Mouse (Mus musculus) NIH3T3 (cell line): ENCODE data around the gene Bglap.
A peak's percentile ranks its signal among the peaks of the same experiment; 100 is the strongest.

ENCODE experiments used
- DNase-seq: peaks from one replicate; pipeline ENCODE4 v3.0.0-alpha.2; 2012; ENCODE audit warnings: low read depth

The Bglap gene

DNA sequence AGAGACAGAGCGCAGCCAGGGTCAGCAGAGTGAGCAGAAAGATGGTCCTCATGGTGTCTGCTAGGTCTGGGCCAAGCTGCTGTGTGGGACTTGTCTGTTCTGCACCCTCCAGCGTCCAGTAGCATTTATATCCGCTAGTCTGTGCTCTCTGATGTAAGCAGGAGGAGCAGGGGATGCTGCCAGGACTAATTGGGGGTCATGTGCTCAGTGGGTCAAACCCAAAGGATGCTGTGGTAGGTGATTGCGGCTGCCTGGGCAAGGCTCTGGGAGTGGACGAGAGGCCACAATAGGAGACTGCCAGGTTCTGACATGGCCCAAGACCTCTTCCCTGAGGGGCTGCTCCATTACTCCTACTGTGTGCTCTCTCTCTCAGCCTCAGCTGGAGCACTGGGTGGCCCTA lies at the start of gene Bglap:
TSS of gene Bglap (minus strand) at position 101 of the 400 bp plus-strand sequence.
- DNase-seq = no peak

DNA sequence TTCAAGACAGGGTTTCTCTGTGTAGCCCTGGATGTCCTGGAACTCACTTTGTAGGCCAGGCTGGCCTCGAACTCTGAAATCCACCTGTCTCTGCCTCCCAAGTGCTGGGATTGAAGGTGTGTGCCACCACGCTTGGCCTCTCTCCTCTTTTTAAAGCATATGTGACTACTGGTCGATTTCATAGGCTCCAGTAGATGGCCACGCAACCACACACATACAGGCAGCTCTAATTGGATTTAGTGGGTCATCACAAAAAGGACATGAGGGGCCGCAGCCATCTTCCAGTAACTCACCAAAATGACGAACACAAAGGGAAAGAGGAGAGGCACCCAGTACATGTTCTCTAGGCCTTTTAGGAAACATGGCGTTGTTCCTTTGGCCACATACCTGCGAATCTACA lies 44.4 kb upstream of the Bglap start:
- peak; percentile 35 for DNase-seq

DNA sequence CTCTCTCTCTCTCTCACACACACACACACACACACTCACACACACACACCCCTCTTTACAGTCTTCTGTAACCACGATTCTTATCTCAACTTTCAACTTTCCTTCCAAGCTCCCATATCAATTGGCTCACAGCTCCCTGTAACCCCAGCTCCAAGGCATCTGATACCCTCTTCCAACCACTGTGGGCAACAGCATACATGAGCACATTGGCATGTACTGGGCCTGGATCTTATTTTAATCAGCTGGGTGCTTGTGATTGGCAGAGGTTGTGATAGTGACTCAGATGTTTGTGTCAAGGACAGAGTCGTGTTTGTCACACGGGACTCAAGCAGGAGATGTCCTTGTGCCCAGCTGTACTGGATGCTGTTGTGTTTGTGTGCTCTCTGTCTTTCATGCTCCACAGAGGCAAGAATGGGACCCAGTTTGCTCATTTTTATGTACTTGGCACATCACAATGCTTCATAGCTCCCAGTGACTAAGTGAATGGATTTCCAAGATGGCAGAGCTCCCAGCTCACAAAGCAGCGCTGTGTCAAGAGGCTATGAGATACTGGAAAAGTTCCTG lies 43.2 kb upstream of the Bglap start:
- peak; percentile 34 for DNase-seq

DNA sequence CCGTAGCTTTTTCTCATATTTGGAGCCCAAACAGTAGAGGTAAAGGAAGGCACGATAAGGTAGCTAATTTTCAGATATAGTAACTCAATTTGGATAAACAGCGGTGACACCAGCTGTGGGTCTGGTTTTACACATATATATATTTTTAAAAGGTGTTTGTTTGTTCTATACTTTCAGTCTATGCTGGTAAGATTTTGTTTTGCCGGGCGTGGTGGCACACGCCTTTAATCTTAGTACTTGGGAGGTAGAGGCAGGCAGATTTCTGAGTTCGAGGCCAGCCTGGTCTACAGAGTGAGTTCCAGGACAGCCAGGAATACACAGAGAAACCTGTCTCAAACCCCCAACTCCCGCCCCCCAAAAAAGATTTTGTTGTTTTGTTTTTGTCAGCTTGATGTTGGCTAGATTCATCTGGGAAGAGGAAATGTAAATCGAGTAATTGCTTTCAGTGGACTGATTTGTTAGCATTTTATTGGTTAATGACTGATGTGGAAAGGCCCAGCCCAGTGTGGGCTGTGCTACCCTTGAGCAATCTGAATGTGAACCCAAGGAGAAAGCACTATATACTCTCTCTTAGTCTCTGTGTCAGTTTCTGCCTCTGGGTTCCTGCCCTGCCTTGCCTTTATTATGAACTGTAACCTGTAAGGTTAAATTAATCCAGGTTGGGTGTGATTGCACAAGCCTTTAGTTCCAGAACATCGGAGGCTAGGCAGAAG lies 41.6 kb upstream of the Bglap start:
- no peak for DNase-seq

DNA sequence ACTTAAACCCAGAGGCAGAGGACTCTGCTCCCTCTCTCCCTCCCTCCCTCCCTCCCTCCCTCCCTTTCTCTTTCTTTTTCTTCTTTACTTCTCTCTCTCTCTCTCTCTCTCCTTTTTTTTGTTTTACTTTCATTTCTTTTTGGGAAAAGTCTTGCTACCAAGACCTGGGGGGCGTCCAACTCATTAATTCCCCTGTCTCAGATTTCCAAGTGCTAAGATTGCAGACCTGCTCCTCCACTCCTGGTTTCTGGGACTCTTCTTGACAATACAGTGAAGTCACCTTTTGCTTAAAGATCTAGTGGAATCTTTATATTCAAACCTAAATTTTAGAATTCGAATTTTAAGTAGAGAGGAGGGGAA lies 41.0 kb upstream of the Bglap start:
- no peak for DNase-seq

DNA sequence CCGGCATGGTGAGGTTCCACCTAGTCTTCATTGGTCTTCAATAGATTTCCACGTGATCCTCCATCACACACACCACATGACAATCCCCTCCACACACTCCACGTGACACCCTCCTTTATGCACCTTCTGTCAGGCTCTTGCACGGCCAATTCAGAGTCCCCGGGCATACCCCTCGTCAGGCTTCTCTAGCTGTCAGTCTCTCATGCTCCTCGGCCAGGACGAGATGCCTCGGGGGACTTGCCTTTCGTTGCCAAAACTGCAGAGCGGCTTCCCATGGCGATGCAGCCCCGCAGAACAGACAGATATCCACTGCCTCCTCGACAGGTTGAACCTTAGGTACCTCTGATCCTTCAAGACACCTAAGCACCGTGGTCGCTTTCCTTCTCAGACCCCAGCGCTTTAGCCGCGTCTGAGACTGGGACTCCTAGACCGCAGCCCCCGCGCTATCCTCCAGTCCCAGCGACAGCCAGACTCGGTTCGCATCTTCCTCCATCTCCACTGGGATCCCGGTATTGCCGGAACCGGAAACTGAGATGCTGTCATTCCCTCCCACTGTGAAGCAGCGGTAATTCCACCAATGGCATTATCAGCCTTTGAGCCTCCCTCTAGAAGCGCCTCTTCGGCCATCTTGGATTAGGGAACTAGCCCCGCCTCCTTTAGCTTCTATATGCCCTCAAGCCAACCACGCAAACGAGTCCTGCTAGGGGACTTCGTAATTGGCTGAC lies 40.5 kb upstream of the Bglap start, which contains the start of gene Slc25a44:
TSS of gene Slc25a44 (minus strand) at position 535 of the 725 bp plus-strand sequence.
- peak; percentile 98 for DNase-seq

DNA sequence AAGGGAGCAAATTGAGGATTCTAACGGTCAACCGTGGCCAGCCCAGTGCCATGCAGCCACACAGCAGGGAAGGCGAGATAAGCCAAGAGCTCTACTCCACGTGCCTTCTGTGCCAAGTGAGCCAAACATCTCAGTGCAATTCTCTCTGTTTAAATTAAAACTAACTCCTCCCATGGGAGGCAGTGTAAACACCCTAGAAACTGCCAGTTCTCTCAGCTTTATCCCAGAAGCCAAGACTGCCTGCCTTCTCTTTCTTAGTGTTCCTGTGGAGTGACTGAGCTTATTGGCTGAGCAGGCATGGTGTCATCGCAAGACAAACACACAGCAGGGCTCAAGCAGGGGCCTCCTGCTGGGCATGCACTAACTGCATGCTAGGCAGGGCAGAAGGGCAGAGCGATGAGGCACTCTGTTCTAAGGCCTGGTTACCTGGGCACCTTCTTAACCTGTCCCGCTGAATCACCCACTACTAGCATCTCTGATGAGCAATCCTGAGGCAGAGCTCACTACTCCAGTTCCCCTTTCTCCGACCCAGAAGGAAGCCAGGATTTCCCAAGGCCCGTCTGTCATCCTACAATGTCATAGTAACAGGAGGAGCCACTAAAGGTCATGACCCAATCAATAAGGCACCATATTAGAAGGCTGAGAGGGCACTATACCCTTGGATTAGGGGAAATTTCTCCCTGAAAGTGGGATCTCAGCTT lies 37.9 kb upstream of the Bglap start:
- DNase-seq = peak; percentile 65

DNA sequence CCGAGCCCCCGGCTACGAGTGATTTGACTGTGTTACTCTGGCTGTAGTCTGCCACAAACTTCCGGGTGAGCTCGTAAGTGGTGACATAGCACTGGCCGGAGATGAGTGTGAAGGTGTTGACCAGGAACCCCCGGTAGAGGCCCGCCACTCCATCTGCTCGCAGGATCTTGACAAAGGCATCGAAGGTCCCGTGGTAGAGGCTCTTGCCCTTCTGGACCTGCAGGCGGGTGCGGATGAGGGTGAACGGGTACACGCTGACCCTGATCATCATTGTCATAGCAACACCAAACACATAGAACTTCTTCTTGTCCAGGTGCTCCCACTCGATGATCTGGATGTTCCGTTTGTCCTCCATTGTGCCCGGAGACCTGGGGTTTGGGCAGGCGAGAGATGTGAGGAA lies 36.5 kb upstream of the Bglap start:
- no peak for DNase-seq

DNA sequence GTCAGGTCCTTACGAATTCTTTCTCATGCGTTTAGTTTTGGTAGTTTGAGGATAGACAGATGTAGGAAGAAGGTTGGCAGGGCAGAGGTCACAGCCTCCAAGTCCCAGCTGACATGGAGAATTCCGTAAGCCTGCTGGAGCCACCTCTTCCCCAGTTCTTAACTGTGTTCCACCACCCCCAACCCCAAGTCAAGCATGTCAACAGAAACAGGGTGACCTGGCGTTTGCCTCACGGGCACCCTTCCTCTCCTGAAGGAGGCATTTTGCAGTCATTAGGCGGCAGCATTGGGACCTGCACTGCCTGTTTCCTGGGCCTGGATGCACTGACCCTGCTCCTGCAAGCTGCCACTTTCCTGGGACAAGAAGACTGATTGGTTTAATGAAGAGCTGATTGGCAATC lies 33.8 kb upstream of the Bglap start:
- DNase-seq = no peak

DNA sequence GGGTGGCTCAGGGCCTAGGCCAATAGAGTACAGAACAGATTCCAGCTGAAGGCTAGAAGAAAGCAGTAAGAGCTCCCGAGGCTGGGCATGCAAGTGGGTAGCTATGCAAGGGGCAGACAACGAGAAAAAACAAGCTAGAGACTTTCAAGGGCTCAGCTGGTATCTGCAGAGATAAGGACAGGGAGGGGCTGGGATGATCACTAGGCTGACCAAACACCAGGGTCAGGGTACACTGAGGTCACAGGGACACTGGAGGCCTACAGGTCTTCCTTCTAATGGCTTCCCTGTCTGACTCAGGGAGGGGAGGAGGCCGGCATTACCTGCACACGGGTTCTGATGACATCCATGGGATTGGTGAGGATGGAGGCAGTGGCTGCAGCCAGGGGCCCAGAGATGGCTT lies 31.4 kb upstream of the Bglap start:
- no peak for DNase-seq

DNA sequence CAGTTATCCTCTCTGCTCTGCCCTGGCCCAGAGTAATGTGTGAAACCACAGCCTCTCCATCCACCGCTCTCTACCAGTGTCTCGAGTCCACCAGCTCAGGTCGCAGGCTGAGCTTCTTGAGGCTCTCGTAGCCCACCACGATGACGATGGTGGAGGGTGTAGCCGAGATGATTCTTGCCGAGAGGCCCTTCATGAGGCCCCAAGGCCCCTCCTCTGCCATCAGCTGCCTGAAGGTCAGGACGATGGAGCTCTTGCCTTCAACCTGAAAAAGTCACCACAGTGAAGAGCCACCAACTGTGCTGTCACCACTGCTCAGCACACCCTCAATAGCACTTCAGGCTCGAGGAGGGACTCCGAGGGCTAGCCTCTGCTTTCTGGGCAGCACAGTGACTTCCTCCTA lies 28.4 kb upstream of the Bglap start:
- no peak for DNase-seq

DNA sequence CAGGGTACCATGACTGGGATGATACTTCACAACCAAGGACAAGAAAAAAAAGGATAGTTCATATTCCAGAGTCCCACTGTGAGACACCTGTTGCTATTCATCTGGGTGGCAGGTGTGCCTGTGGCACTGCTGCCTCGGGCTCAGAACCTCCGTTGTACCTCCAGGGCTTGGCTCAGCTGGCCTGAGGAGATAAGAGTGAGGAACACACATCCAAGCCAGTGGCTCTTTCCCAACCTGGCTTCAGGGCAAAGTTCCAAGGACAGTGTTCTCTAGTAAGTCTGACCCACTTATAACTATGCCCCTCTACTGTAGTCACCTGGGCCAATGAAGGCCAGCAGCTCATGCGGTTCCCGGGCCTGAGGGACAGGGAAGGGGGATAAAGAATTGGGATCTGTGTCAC lies 27.4 kb upstream of the Bglap start:
- no peak for DNase-seq

DNA sequence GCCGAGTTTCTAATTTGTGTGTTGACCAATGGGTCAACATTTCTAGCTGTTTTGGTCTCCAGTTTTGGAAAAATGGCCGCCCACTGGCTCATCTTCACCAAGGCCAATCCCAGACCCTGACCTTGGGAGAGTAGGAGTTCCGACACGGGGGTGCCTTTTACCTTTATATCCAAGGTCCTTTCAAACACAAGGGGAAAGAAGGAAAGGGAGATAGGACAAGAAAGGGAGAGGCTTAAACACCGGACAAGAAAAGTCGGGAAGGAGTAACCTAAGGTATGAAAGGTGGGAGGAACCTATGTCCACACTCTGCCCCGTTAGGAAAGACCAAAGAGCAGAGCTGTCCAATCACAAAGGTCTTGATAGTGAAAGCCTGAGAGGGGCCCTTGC lies 26.4 kb upstream of the Bglap start:
- no peak for DNase-seq

DNA sequence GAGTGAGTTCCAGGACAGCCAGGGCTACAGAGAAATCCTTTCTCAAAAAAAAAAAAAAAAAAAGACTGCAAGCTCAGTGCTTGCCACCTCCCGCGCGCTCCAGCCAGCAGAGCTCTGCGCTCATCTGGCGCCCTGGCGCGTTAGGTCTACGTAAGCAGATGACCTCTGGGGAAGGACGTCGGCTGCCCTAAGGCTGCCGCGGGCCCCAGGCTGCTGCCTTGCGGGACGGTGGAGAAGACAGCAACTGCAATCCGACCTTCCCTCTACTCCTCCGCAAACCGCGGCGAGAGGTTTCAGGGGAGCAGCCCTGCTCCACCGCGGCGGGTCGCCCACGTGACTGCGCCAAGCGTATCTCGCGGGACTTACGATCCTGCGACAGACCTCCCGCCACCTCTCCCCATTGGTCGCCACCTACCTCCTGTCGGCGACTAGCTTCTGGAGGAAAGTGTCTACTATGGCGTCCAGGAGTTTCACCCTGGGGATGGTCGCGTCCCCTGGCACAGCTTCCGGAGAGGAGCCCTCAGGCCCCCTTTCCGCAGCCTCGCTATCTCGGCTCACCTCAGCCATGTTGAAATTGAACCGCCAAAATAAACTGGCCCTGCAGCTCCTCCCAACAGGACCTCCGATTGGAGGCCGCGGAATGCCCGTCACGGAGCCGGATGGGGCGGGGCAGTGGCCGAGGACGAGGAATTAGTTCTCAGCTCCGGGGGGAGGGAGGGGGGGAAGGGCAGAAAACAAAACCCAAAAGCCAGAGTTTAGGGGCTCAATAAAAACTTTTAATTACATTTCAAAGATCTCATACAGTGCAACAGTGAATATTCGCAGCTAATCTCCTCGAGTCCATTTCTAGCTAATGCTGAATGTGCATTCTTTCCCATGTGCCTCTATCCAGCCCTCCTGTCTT lies 25.7 kb upstream of the Bglap start, which contains the start of gene Pmf1:
TSS of gene Pmf1 (minus strand) at position 591 of the 904 bp plus-strand sequence.
- peak; percentile 94 for DNase-seq

DNA sequence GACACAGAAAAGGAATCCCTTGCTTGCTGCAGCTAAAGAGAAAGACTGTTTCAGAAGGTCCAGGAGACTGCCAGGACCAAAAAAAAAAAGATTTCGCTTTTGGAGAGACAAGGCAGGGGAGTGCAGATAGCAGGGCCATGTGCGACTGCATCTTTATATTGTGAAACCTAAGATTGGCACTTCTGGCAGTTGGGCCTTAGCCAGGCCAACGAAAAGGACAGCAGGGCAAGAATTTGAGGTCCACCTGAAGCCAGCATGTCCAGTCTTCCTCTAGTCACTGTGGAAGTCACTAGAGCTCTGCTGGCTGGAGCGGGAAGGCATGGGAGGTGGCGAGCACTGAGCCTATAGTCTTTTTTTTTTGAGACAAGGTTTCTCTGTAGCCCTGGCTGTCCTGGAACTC lies 24.7 kb upstream of the Bglap start:
- DNase-seq = peak; percentile 17

DNA sequence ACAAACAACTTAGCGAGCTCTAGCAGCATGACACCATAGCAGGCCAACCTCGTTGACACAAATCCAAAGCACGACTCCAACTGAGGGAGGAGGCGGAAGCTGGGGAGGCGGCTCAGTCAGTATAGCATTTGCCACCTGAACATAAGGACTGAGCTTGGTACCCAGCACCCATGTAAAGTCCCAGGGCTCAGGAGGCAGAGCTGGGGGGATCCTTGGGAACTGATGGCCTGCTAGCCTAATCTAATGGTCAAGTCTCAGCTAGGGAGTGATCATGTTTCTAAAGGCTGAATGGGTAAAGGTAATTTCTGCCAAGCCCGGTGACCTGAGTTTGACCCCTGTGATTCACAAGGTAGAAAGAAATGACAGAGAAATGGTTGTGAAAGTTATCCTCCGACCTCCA lies 23.3 kb upstream of the Bglap start:
- peak; percentile 35 for DNase-seq

DNA sequence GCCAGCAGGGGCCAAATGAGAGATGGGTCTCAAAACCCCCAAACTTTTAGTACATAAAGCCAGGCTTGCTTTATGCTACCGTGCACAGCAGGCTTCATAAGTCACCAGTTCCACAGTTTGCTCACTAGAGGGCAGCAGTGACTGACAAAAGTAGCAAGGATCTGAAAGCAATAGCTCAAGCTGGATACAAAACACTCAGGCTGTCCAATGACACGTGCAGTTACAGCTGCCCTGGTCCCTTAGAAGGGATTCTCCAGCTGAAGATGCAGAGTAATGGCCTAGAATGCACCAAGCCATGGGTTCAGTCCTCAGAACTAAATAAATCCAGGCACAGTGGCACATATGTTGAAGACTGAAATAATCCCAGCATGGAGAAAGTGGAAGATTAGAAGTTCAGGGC lies 22.8 kb upstream of the Bglap start:
- peak; percentile 92 for DNase-seq

DNA sequence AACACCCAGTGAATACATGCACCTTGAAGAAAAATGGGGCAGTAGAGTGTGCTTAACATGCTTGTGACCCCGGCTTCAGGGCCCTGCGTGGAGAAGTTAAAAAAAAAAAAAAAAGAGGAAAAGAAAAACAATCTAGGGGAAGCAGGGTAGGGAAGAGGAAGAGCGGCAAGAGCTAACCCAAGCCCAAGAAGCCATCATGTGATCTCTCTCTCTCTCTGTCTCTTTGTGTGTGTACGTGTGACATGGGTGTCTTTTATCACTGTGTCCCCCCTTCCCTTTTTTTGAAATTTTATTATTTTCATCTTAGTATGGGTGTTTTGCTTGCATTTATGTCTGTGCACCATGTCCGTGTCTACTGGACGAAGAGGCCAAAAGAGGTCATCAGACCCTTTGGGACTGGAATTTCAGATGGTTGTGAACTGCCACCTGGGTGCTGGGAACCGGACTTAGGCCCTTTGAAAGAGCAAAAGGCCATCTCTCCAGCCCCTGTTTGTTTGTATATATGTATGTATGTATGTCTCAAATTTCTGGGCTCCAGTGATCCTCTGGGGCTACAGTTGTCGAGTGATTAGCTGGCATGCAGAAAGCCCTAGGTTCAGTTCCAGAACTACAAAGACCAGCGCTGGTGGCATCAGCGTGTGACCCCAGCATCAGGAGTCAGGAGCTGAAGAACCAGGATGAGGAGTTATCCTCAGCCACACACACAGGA lies 19.4 kb upstream of the Bglap start:
- DNase-seq = no peak

DNA sequence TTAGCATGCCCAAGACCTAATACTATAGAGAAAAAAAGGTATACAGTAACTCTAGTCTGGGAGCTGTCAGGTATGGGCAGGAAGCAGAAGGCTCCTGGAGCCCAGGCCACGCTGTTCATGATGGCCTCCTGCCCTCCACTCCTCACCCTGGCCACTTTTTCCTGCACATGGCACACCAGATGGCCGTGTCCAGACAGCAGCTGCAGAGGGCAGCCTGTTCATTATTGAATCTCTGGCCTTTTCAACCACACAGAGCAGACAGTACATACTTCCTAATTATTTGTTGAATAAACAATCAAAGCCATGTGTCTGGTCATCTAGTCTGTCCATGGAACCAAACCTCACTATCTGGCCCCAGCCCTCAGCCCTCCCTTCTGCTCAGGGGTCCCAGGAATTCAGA lies 14.4 kb upstream of the Bglap start:
- DNase-seq = no peak

DNA sequence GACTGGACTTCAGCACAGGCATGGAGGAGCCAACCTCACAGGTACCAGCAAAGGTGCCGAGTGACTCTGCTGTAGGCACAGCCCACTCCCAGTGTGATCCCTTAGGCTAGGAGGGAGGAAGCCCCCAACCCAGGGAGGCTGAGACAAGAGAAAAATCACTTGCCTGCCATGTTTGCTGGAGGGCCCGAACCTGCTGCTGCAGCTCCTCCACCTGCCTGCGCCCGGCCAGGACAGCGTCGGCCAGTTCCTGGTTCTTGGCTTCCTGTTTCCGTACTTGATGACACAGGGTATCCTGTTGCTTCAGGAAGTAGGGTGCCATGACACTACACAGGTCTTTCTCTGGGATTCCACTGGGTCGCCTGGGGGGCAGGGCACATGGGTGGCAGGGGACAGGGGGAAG lies 11.5 kb upstream of the Bglap start:
- DNase-seq = no peak

DNA sequence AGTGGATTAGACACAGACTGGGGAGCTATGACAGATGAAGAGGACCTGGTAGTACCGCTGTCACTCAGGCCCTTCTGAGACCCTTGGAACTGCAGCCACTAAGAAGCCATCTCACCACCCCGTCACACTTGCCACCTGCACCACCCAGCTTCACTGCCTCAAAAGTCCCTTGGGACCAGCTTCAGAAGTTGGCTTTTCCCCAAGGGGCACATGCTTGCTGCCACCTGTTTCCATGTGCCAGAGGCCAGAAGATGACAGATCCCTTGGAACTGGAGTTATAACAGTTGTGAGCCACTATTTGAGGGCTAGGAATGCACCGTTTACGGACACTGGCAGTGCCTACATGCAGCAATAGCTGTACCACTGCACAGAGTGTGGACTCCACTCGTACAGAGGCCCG lies 11.0 kb upstream of the Bglap start:
- DNase-seq = no peak
